Mouse (Mus musculus): ENCODE data around the gene Ddx6. TPM values are rescaled to one million over a fixed set of nuclear protein-coding genes. Genes with fewer than 3 reads are reported as not detected.

Gene Ddx6
- polyA plus RNA-seq, 1 experiment from 2014 or later, result 10.9 TPM

GRCm38 (mm10) chr9:44644186-44644585 is 39.5 kb downstream of the Ddx6 start:
- Histone ChIP-seq H3K4me3 (no peak overlapping the region), H3K9ac (no peak overlapping the region), H3K4me2 (no peak overlapping the region), H3K36me3 (peaks cover 5% of the 10 kb centered on the region; the same call in 1 of the 2 replicates), H3K4me1 (replicated peaks) (peaks cover 3% of the 10 kb centered on the region; the same call in 1 of the 2 replicates), H3K27me3 (no peaks in the 10 kb centered on the region), H3K9me3 (replicated peaks) (no peaks in the 10 kb centered on the region), H3K27ac (no peak overlapping the region)
- WGBS, result 83% methylated on average over 2 of the region's 2 CpGs
- ATAC-seq (replicated peaks; ENCODE audit: insufficient number of reproducible peaks, insufficient read depth, low FRiP score, low read depth), result no peak

GRCm38 (mm10) chr9:44645481-44645880 is 40.8 kb downstream of the Ddx6 start:
- peaks cover 3% of the 10 kb centered on the region; the same call in 1 of the 2 replicates for H3K4me1 ChIP-seq (replicated peaks)
- H3K27me3 ChIP-seq, result no peaks in the 10 kb centered on the region
- peaks cover 5% of the 10 kb centered on the region; the same call in 1 of the 2 replicates for H3K36me3 ChIP-seq
- no peak overlapping the region for H3K9ac ChIP-seq
- H3K4me2 ChIP-seq, result no peak overlapping the region
- H3K9me3 ChIP-seq (replicated peaks), result no peaks in the 10 kb centered on the region
- WGBS, result 64% methylated on average over 5 of the region's 5 CpGs
- no peak for ATAC-seq (replicated peaks; ENCODE audit: insufficient number of reproducible peaks, insufficient read depth, low FRiP score, low read depth)
- no peak overlapping the region for H3K4me3 ChIP-seq
- H3K27ac ChIP-seq, result no peak overlapping the region

GRCm38 (mm10) chr9:44645924-44646323 is 41.2 kb downstream of the Ddx6 start:
- no peak for ATAC-seq (replicated peaks; ENCODE audit: insufficient number of reproducible peaks, insufficient read depth, low FRiP score, low read depth)

GRCm38 (mm10) chr9:44646366-44646765 is 41.7 kb downstream of the Ddx6 start:
- no peak for ATAC-seq (replicated peaks; ENCODE audit: insufficient number of reproducible peaks, insufficient read depth, low FRiP score, low read depth)
- Histone ChIP-seq H3K27ac (no peak overlapping the region), H3K4me1 (replicated peaks) (peaks cover 3% of the 10 kb centered on the region; the same call in 1 of the 2 replicates), H3K9me3 (replicated peaks) (no peaks in the 10 kb centered on the region), H3K4me3 (no peak overlapping the region), H3K9ac (no peak overlapping the region), H3K27me3 (no peaks in the 10 kb centered on the region), H3K36me3 (no peaks in the 10 kb centered on the region), H3K4me2 (peak overlapping the region; percentile 36; the same call in 1 of the 2 replicates)
- WGBS, result 68% methylated on average over 6 of the region's 6 CpGs

More at GRCm38 (mm10) chr9:44645924-44646323, 41.2 kb downstream of the Ddx6 start:
- Histone ChIP-seq H3K9me3 (replicated peaks) (no peaks in the 10 kb centered on the region), H3K27ac (no peak overlapping the region), H3K4me2 (peak overlapping the region; percentile 36; the same call in 1 of the 2 replicates), H3K4me1 (replicated peaks) (peaks cover 3% of the 10 kb centered on the region; the same call in 1 of the 2 replicates), H3K27me3 (no peaks in the 10 kb centered on the region), H3K36me3 (peaks cover under 1% of the 10 kb centered on the region; the same call in 1 of the 2 replicates), H3K4me3 (no peak overlapping the region), H3K9ac (no peak overlapping the region)
- 55% methylated on average over 15 of the region's 15 CpGs for WGBS

GRCm38 (mm10) chr9:44647026-44647425 is 42.3 kb downstream of the Ddx6 start:
- no peak overlapping the region for H3K4me3 ChIP-seq
- no peak overlapping the region for H3K27ac ChIP-seq
- no peaks in the 10 kb centered on the region for H3K36me3 ChIP-seq
- ATAC-seq (replicated peaks; ENCODE audit: insufficient number of reproducible peaks, insufficient read depth, low FRiP score, low read depth), result no peak
- WGBS, result 90% methylated on average over 8 of the region's 8 CpGs
- H3K4me2 ChIP-seq, result no peak overlapping the region
- H3K9me3 ChIP-seq (replicated peaks), result no peaks in the 10 kb centered on the region
- no peak overlapping the region for H3K9ac ChIP-seq
- H3K27me3 ChIP-seq, result no peaks in the 10 kb centered on the region
- peaks cover 3% of the 10 kb centered on the region; the same call in 1 of the 2 replicates for H3K4me1 ChIP-seq (replicated peaks)

GRCm38 (mm10) chr9:44647656-44648055 is 43.0 kb downstream of the Ddx6 start:
- 79% methylated on average over 4 of the region's 4 CpGs for WGBS
- no peak for ATAC-seq (replicated peaks; ENCODE audit: insufficient number of reproducible peaks, insufficient read depth, low FRiP score, low read depth)
- Histone ChIP-seq H3K4me3 (no peak overlapping the region), H3K9ac (no peak overlapping the region), H3K27me3 (no peaks in the 10 kb centered on the region), H3K4me2 (no peak overlapping the region), H3K36me3 (no peaks in the 10 kb centered on the region), H3K4me1 (replicated peaks) (peaks cover 3% of the 10 kb centered on the region; the same call in 1 of the 2 replicates), H3K27ac (no peak overlapping the region), H3K9me3 (replicated peaks) (no peaks in the 10 kb centered on the region)

GRCm38 (mm10) chr9:44648881-44649281 is 44.2 kb downstream of the Ddx6 start:
- Histone ChIP-seq H3K9me3 (replicated peaks) (no peaks in the 10 kb centered on the region), H3K4me1 (replicated peaks) (peaks cover 3% of the 10 kb centered on the region; the same call in 1 of the 2 replicates), H3K27ac (no peak overlapping the region), H3K36me3 (no peaks in the 10 kb centered on the region), H3K4me3 (no peak overlapping the region), H3K9ac (no peak overlapping the region), H3K27me3 (no peaks in the 10 kb centered on the region), H3K4me2 (no peak overlapping the region)
- no peak for ATAC-seq (replicated peaks; ENCODE audit: insufficient number of reproducible peaks, insufficient read depth, low FRiP score, low read depth)
- 65% methylated on average over 7 of the region's 7 CpGs for WGBS

DNA sequence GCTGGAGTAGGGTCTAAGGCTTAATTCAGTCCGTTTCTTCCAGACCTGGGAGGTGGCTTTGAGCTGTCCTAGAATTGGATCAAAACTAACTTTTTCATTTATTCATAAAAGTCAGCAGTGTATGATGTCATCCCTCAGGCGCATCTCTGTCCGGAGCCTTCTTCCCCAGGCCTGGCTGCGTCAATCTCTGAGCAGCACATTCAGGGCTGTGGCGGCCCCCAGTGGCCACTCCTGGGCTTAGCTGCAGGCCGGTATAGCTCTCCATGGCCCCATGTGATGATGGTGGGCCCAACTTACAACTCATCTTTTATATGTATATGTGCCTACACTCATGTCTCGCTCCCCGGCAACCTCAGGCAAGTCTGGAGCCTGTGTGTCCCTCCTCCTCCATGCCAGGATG is 47.3 kb downstream of the Ddx6 start:
- H3K4me1 ChIP-seq (replicated peaks), result peaks cover 4% of the 10 kb centered on the region; the same call in 1 of the 2 replicates
- H3K4me3 ChIP-seq, result no peak overlapping the region
- no peak overlapping the region for H3K9ac ChIP-seq
- no peaks in the 10 kb centered on the region for H3K27me3 ChIP-seq
- ATAC-seq (replicated peaks; ENCODE audit: insufficient number of reproducible peaks, insufficient read depth, low FRiP score, low read depth), result peak; percentile 65
- H3K27ac ChIP-seq, result no peak overlapping the region
- no peaks in the 10 kb centered on the region for H3K9me3 ChIP-seq (replicated peaks)
- WGBS, result 8% methylated on average over 8 of the region's 8 CpGs
- no peaks in the 10 kb centered on the region for H3K36me3 ChIP-seq
- no peak overlapping the region for H3K4me2 ChIP-seq

DNA sequence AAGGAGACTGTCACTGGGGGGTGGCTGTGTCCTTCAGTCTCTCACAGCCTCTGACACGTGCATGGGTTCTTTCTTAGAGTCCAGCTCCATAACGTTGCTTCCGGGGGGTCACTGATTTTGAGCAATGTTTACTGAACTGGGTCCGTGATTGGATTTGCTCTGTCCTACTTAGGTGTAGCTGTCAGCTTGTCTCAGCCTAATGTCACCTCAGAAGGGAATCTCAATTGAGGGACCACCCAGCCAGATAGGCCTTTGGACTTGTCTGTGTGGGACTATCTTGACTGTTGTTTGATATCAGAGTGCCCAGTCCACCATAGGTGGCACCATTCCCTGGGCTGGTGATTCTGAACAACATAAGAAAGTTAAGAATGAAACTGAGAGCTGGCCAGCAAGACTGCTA is 49.2 kb downstream of the Ddx6 start:
- no peak overlapping the region for H3K27ac ChIP-seq
- no peak overlapping the region for H3K4me3 ChIP-seq
- WGBS, result 61% methylated on average over 4 of the region's 4 CpGs
- no peaks in the 10 kb centered on the region for H3K9me3 ChIP-seq (replicated peaks)
- no peak for ATAC-seq (replicated peaks; ENCODE audit: insufficient number of reproducible peaks, insufficient read depth, low FRiP score, low read depth)
- H3K4me2 ChIP-seq, result no peak overlapping the region
- H3K4me1 ChIP-seq (replicated peaks), result peaks cover 4% of the 10 kb centered on the region; the same call in 1 of the 2 replicates
- H3K36me3 ChIP-seq, result no peaks in the 10 kb centered on the region
- H3K27me3 ChIP-seq, result no peaks in the 10 kb centered on the region
- no peak overlapping the region for H3K9ac ChIP-seq

- H3K4me2 ChIP-seq, result peak overlapping the region; percentile 65
- H3K36me3 ChIP-seq, result no peaks in the 10 kb centered on the region
- no peaks in the 10 kb centered on the region for H3K27me3 ChIP-seq
- WGBS, result 17% methylated on average over 26 of the region's 26 CpGs
- peaks cover 4% of the 10 kb centered on the region; the same call in 1 of the 2 replicates for H3K4me1 ChIP-seq (replicated peaks)
- H3K9me3 ChIP-seq (replicated peaks), result 0 out of 2 replicates have a peak, but pooled peaks cover under 1% of the 10 kb centered on the region
- 0 out of 2 replicates have a peak, but pooled peaks have one; percentile 41 for ATAC-seq (replicated peaks; ENCODE audit: insufficient number of reproducible peaks, insufficient read depth, low FRiP score, low read depth)
- peak overlapping the region; percentile 34 for H3K4me3 ChIP-seq
- H3K27ac ChIP-seq, result no peak overlapping the region
- H3K9ac ChIP-seq, result peak overlapping the region; percentile 42
Observed at GRCm38 (mm10) chr9:44655098-44656066, 50.7 kb downstream of the Ddx6 start.

GRCm38 (mm10) chr9:44663706-44664105 is 59.0 kb downstream of the Ddx6 start:
- 0 out of 2 replicates have a peak, but pooled peaks cover 5% of the 10 kb centered on the region for H3K9me3 ChIP-seq (replicated peaks)
- H3K4me3 ChIP-seq, result no peak overlapping the region
- no peak overlapping the region for H3K9ac ChIP-seq
- H3K27ac ChIP-seq, result no peak overlapping the region
- no peak for ATAC-seq (replicated peaks; ENCODE audit: insufficient number of reproducible peaks, insufficient read depth, low FRiP score, low read depth)
- 88% methylated on average over 6 of the region's 6 CpGs for WGBS
- no peaks in the 10 kb centered on the region for H3K36me3 ChIP-seq
- H3K27me3 ChIP-seq, result no peaks in the 10 kb centered on the region
- H3K4me2 ChIP-seq, result no peak overlapping the region
- H3K4me1 ChIP-seq (replicated peaks), result no peaks in the 10 kb centered on the region
